Mouse (Mus musculus) hindbrain, embryonic 11.5 days (tissue): ENCODE measurements around the gene Wdhd1. TPM values are rescaled to one million over a fixed set of nuclear protein-coding genes. Genes with fewer than 3 reads are reported as not detected.

Experiments
- ATAC-seq: fragments of 200-750 bp; cut with Nextera tagmentation; 2 replicates; pipeline ENCODE4 v1.8.0; 2017; ENCODE audit warnings: mild to moderate bottlenecking, moderate TSS enrichment, moderate library complexity; ENCODE audit not compliant: low FRiP score
- DNase-seq: peaks from one replicate; pipeline ENCODE4 v3.0.0-alpha.2; 2015; ENCODE audit warnings: low spot score
- H3K27ac ChIP-seq: fragments of 300-500 bp; sonication (generic); 2 replicates; pipeline ENCODE4 v1.5.1; 2014; ENCODE audit warnings: mild to moderate bottlenecking, low read depth, low read length
- H3K27me3 ChIP-seq: fragments of 300-500 bp; sonication (generic); 2 replicates; pipeline ENCODE4 v1.6.1; 2014; ENCODE audit warnings: mild to moderate bottlenecking, low read length, moderate library complexity, mixed read lengths; ENCODE audit not compliant: control insufficient read depth, insufficient read depth
- H3K36me3 ChIP-seq: fragments of 300-500 bp; sonication (generic); 2 replicates; pipeline ENCODE4 v1.6.1; 2014; ENCODE audit warnings: mild to moderate bottlenecking, low read length, moderate library complexity, mixed read lengths; ENCODE audit not compliant: control insufficient read depth, insufficient read depth
- H3K4me1 ChIP-seq: fragments of 300-500 bp; sonication (generic); replicated peaks from 2 replicates; pipeline ENCODE4 v1.6.1; 2014; ENCODE audit warnings: low read length, mixed read lengths; ENCODE audit not compliant: control insufficient read depth, insufficient read depth
- H3K4me2 ChIP-seq: fragments of 300-500 bp; sonication (generic); replicated peaks from 2 replicates; pipeline ENCODE4 v1.6.1; 2014; ENCODE audit warnings: mild to moderate bottlenecking, low read depth, low read length
- H3K4me3 ChIP-seq: fragments of 300-500 bp; sonication (generic); 2 replicates; pipeline ENCODE4 v1.5.1; 2014; ENCODE audit warnings: low read depth, low read length
- H3K9ac ChIP-seq: fragments of 300-500 bp; sonication (generic); 2 replicates; pipeline ENCODE4 v1.6.1; 2014; ENCODE audit warnings: low read depth, low read length
- H3K9me3 ChIP-seq: fragments of 300-500 bp; sonication (generic); 2 replicates; pipeline ENCODE4 v1.6.1; 2016; ENCODE audit warnings: low read length; ENCODE audit not compliant: control insufficient read depth
- WGBS: fragments of 180-500 bp; shearing (Covaris S2); extraction: QIAGEN DNeasy Blood & Tissue Kit; methylation state at CpG from one replicate; pipeline ENCODE4 v1.1.7; 2014; 5-methylcytosine and 5-hydroxymethylcytosine counted together
- polyA plus RNA-seq: library from polyadenylated mRNA; unstranded; fragments of >200 nt; fragmentation: Nextera tagmentation; extraction: Ambion mirVana; gene quantifications from 2 replicates; pipeline ENCODE4 v1.2.1, GENCODE M21; 2014

The Wdhd1 gene
- polyA plus RNA-seq, 1 experiment from 2014 or later = 36.5 TPM

- ATAC-seq (no peak), DNase-seq (no peak)
- 95% methylated on average over 2 of the region's 2 CpGs for WGBS
- Histone ChIP-seq H3K27me3 (no peaks in the 10 kb centered on the region), H3K4me3 (no peak overlapping the region), H3K4me2 (no peak overlapping the region), H3K9me3 (no peaks in the 10 kb centered on the region), H3K36me3 (peaks cover 3% of the 10 kb centered on the region; the same call in 1 of the 2 replicates), H3K9ac (no peak overlapping the region), H3K4me1 (no peaks in the 10 kb centered on the region), H3K27ac (no peak overlapping the region)
These were observed 7.0 kb downstream of the Wdhd1 start for GRCm38 (mm10) chr14:47269706-47270105.

GRCm38 (mm10) chr14:47269056-47269455 is 7.6 kb downstream of the Wdhd1 start:
- Histone ChIP-seq H3K4me2 (no peak overlapping the region), H3K9me3 (no peaks in the 10 kb centered on the region), H3K9ac (no peak overlapping the region), H3K4me1 (no peaks in the 10 kb centered on the region), H3K36me3 (peaks cover 3% of the 10 kb centered on the region; the same call in 1 of the 2 replicates), H3K27ac (no peak overlapping the region), H3K27me3 (no peaks in the 10 kb centered on the region), H3K4me3 (no peak overlapping the region)
- 95% methylated on average over 4 of the region's 4 CpGs for WGBS
- DNase-seq (no peak), ATAC-seq (no peak)

- Histone ChIP-seq H3K4me2 (no peak overlapping the region), H3K4me3 (no peak overlapping the region), H3K9me3 (no peaks in the 10 kb centered on the region), H3K27ac (no peak overlapping the region), H3K9ac (no peak overlapping the region), H3K27me3 (no peaks in the 10 kb centered on the region), H3K4me1 (no peaks in the 10 kb centered on the region), H3K36me3 (peaks cover 3% of the 10 kb centered on the region; the same call in 1 of the 2 replicates)
- DNase-seq = no peak
- no peak for ATAC-seq
- WGBS = 96% methylated on average over 8 of the region's 8 CpGs
These were observed 10.8 kb downstream of the Wdhd1 start for GRCm38 (mm10) chr14:47265829-47266228.

GRCm38 (mm10) chr14:47264866-47265265 is 11.8 kb downstream of the Wdhd1 start:
- DNase-seq = no peak
- no peaks in the 10 kb centered on the region for H3K4me1 ChIP-seq
- 91% methylated on average over 3 of the region's 3 CpGs for WGBS
- ATAC-seq = no peak
- H3K4me3 ChIP-seq = no peak overlapping the region
- H3K27me3 ChIP-seq = no peaks in the 10 kb centered on the region
- peaks cover 3% of the 10 kb centered on the region; the same call in 1 of the 2 replicates for H3K36me3 ChIP-seq
- no peak overlapping the region for H3K27ac ChIP-seq
- H3K4me2 ChIP-seq = no peak overlapping the region
- no peak overlapping the region for H3K9ac ChIP-seq
- no peaks in the 10 kb centered on the region for H3K9me3 ChIP-seq

- WGBS = 90% methylated on average over 6 of the region's 6 CpGs
- no peak overlapping the region for H3K4me3 ChIP-seq
- no peak overlapping the region for H3K27ac ChIP-seq
- no peaks in the 10 kb centered on the region for H3K4me1 ChIP-seq
- ATAC-seq (no peak), DNase-seq (no peak)
- H3K36me3 ChIP-seq = no peaks in the 10 kb centered on the region
- no peaks in the 10 kb centered on the region for H3K27me3 ChIP-seq
- H3K4me2 ChIP-seq = no peak overlapping the region
- no peaks in the 10 kb centered on the region for H3K9me3 ChIP-seq
- no peak overlapping the region for H3K9ac ChIP-seq
These were observed 26.8 kb downstream of the Wdhd1 start for GRCm38 (mm10) chr14:47249839-47250238.

GRCm38 (mm10) chr14:47242753-47243152 is 33.9 kb downstream of the Wdhd1 start:
- no peak overlapping the region for H3K27ac ChIP-seq
- H3K9ac ChIP-seq = no peak overlapping the region
- DNase-seq (no peak), ATAC-seq (no peak)
- no peak overlapping the region for H3K4me3 ChIP-seq
- H3K9me3 ChIP-seq = no peaks in the 10 kb centered on the region
- H3K27me3 ChIP-seq = no peaks in the 10 kb centered on the region
- WGBS = 87% methylated on average over 4 of the region's 4 CpGs
- H3K36me3 ChIP-seq = no peaks in the 10 kb centered on the region
- no peaks in the 10 kb centered on the region for H3K4me1 ChIP-seq
- H3K4me2 ChIP-seq = no peak overlapping the region

- Histone ChIP-seq H3K4me3 (no peak overlapping the region), H3K4me2 (no peak overlapping the region), H3K27ac (no peak overlapping the region), H3K9ac (no peak overlapping the region), H3K9me3 (no peaks in the 10 kb centered on the region), H3K36me3 (no peaks in the 10 kb centered on the region), H3K27me3 (no peaks in the 10 kb centered on the region), H3K4me1 (no peaks in the 10 kb centered on the region)
- DNase-seq (no peak), ATAC-seq (no peak)
- 95% methylated on average over 6 of the region's 6 CpGs for WGBS
These were observed 35.6 kb downstream of the Wdhd1 start for GRCm38 (mm10) chr14:47241046-47241445.

GRCm38 (mm10) chr14:47240600-47240999 is 36.1 kb downstream of the Wdhd1 start:
- ATAC-seq (no peak), DNase-seq (no peak)
- H3K4me3 ChIP-seq = no peak overlapping the region
- H3K4me1 ChIP-seq = no peaks in the 10 kb centered on the region
- WGBS = 92% methylated on average over 1 of the region's 1 CpGs
- no peak overlapping the region for H3K27ac ChIP-seq
- no peaks in the 10 kb centered on the region for H3K36me3 ChIP-seq
- H3K9me3 ChIP-seq = no peaks in the 10 kb centered on the region
- no peak overlapping the region for H3K9ac ChIP-seq
- H3K27me3 ChIP-seq = no peaks in the 10 kb centered on the region
- H3K4me2 ChIP-seq = no peak overlapping the region

- no peak overlapping the region for H3K4me3 ChIP-seq
- no peak overlapping the region for H3K4me2 ChIP-seq
- WGBS = 86% methylated on average over 4 of the region's 4 CpGs
- H3K9ac ChIP-seq = no peak overlapping the region
- ATAC-seq = no peak
- H3K27ac ChIP-seq = no peak overlapping the region
- no peaks in the 10 kb centered on the region for H3K27me3 ChIP-seq
- H3K4me1 ChIP-seq = no peaks in the 10 kb centered on the region
- no peaks in the 10 kb centered on the region for H3K36me3 ChIP-seq
- H3K9me3 ChIP-seq = no peaks in the 10 kb centered on the region
- DNase-seq = no peak
These were observed 39.4 kb downstream of the Wdhd1 start for GRCm38 (mm10) chr14:47237286-47237685.
